Mouse (Mus musculus): ENCODE measurements around the gene Med4. TPM values are rescaled to one million over a fixed set of nuclear protein-coding genes. Genes with fewer than 3 reads are reported as not detected.

Gene Med4
- polyA plus RNA-seq, 1 experiment = 24.1 TPM

- Histone ChIP-seq H3K4me3 (ENCODE audit: control insufficient read depth, insufficient read depth, low read length) (no peak overlapping the region), H3K4me1 (replicated peaks; ENCODE audit: control insufficient read depth, insufficient read depth, low read length) (no peaks in the 10 kb centered on the region), H3K27me3 (ENCODE audit: control insufficient read depth, insufficient read depth, low read length) (no peaks in the 10 kb centered on the region), H3K27ac (ENCODE audit: control insufficient read depth, insufficient read depth, low read length) (no peak overlapping the region), H3K36me3 (ENCODE audit: control insufficient read depth, insufficient read depth, low read length) (no peaks in the 10 kb centered on the region)
- WGBS = 96% methylated on average over 3 of the region's 3 CpGs
- DNase-seq = no peak
- no peak for TF ChIP-seq CTCF (IDR thresholded peaks at IDR 0.05; ENCODE audit: borderline replicate concordance, control insufficient read depth, extremely low read depth, insufficient read depth, low read length, poor library complexity)
- TF ChIP-seq POLR2A (IDR thresholded peaks at IDR 0.05; ENCODE audit: control insufficient read depth, extremely low read depth, insufficient read depth, low read length, poor library complexity) = no peak
Measured at GRCm38 (mm10) chr14:73478321-73478720, 31.5 kb upstream of the Med4 start.

GRCm38 (mm10) chr14:73479771-73480170 lies 30.1 kb upstream of the Med4 start:
- Histone ChIP-seq H3K36me3 (ENCODE audit: control insufficient read depth, insufficient read depth, low read length) (no peaks in the 10 kb centered on the region), H3K27me3 (ENCODE audit: control insufficient read depth, insufficient read depth, low read length) (no peaks in the 10 kb centered on the region), H3K27ac (ENCODE audit: control insufficient read depth, insufficient read depth, low read length) (no peak overlapping the region), H3K4me3 (ENCODE audit: control insufficient read depth, insufficient read depth, low read length) (no peak overlapping the region), H3K4me1 (replicated peaks; ENCODE audit: control insufficient read depth, insufficient read depth, low read length) (no peaks in the 10 kb centered on the region)
- 78% methylated on average over 1 of the region's 1 CpGs for WGBS
- no peak for DNase-seq
- TF ChIP-seq CTCF (IDR thresholded peaks at IDR 0.05; ENCODE audit: borderline replicate concordance, control insufficient read depth, extremely low read depth, insufficient read depth, low read length, poor library complexity) = no peak
- TF ChIP-seq POLR2A (IDR thresholded peaks at IDR 0.05; ENCODE audit: control insufficient read depth, extremely low read depth, insufficient read depth, low read length, poor library complexity) = no peak

GRCm38 (mm10) chr14:73483516-73484229 lies 26.2 kb upstream of the Med4 start:
- TF ChIP-seq CTCF (IDR thresholded peaks at IDR 0.05; ENCODE audit: borderline replicate concordance, control insufficient read depth, extremely low read depth, insufficient read depth, low read length, poor library complexity) (no peak), POLR2A (IDR thresholded peaks at IDR 0.05; ENCODE audit: control insufficient read depth, extremely low read depth, insufficient read depth, low read length, poor library complexity) (no peak)
- no peak overlapping the region for H3K27ac ChIP-seq (ENCODE audit: control insufficient read depth, insufficient read depth, low read length)
- no peaks in the 10 kb centered on the region for H3K36me3 ChIP-seq (ENCODE audit: control insufficient read depth, insufficient read depth, low read length)
- no peak overlapping the region for H3K4me3 ChIP-seq (ENCODE audit: control insufficient read depth, insufficient read depth, low read length)
- 90% methylated on average over 5 of the region's 5 CpGs for WGBS
- H3K4me1 ChIP-seq (replicated peaks; ENCODE audit: control insufficient read depth, insufficient read depth, low read length) = no peaks in the 10 kb centered on the region
- DNase-seq = no peak
- H3K27me3 ChIP-seq (ENCODE audit: control insufficient read depth, insufficient read depth, low read length) = no peaks in the 10 kb centered on the region

GRCm38 (mm10) chr14:73484366-73485110 lies 25.3 kb upstream of the Med4 start:
- Histone ChIP-seq H3K27ac (ENCODE audit: control insufficient read depth, insufficient read depth, low read length) (no peak overlapping the region), H3K4me3 (ENCODE audit: control insufficient read depth, insufficient read depth, low read length) (no peak overlapping the region), H3K27me3 (ENCODE audit: control insufficient read depth, insufficient read depth, low read length) (no peaks in the 10 kb centered on the region), H3K4me1 (replicated peaks; ENCODE audit: control insufficient read depth, insufficient read depth, low read length) (no peaks in the 10 kb centered on the region), H3K36me3 (ENCODE audit: control insufficient read depth, insufficient read depth, low read length) (no peaks in the 10 kb centered on the region)
- TF ChIP-seq POLR2A (IDR thresholded peaks at IDR 0.05; ENCODE audit: control insufficient read depth, extremely low read depth, insufficient read depth, low read length, poor library complexity) (no peak), CTCF (IDR thresholded peaks at IDR 0.05; ENCODE audit: borderline replicate concordance, control insufficient read depth, extremely low read depth, insufficient read depth, low read length, poor library complexity) (no peak)
- no peak for DNase-seq
- WGBS = 95% methylated on average over 3 of the region's 3 CpGs

- Histone ChIP-seq H3K4me1 (replicated peaks; ENCODE audit: control insufficient read depth, insufficient read depth, low read length) (no peaks in the 10 kb centered on the region), H3K27ac (ENCODE audit: control insufficient read depth, insufficient read depth, low read length) (no peak overlapping the region), H3K4me3 (ENCODE audit: control insufficient read depth, insufficient read depth, low read length) (no peak overlapping the region), H3K36me3 (ENCODE audit: control insufficient read depth, insufficient read depth, low read length) (no peaks in the 10 kb centered on the region), H3K27me3 (ENCODE audit: control insufficient read depth, insufficient read depth, low read length) (no peaks in the 10 kb centered on the region)
- WGBS = 89% methylated on average over 5 of the region's 5 CpGs
- no peak for DNase-seq
- no peak for TF ChIP-seq CTCF (IDR thresholded peaks at IDR 0.05; ENCODE audit: borderline replicate concordance, control insufficient read depth, extremely low read depth, insufficient read depth, low read length, poor library complexity)
- no peak for TF ChIP-seq POLR2A (IDR thresholded peaks at IDR 0.05; ENCODE audit: control insufficient read depth, extremely low read depth, insufficient read depth, low read length, poor library complexity)
Measured at GRCm38 (mm10) chr14:73486641-73487040, 23.2 kb upstream of the Med4 start.

- H3K36me3 ChIP-seq (ENCODE audit: control insufficient read depth, insufficient read depth, low read length) = no peaks in the 10 kb centered on the region
- no peak overlapping the region for H3K4me3 ChIP-seq (ENCODE audit: control insufficient read depth, insufficient read depth, low read length)
- no peaks in the 10 kb centered on the region for H3K4me1 ChIP-seq (replicated peaks; ENCODE audit: control insufficient read depth, insufficient read depth, low read length)
- WGBS = 95% methylated on average over 6 of the region's 6 CpGs
- no peaks in the 10 kb centered on the region for H3K27me3 ChIP-seq (ENCODE audit: control insufficient read depth, insufficient read depth, low read length)
- no peak for DNase-seq
- no peak overlapping the region for H3K27ac ChIP-seq (ENCODE audit: control insufficient read depth, insufficient read depth, low read length)
- TF ChIP-seq CTCF (IDR thresholded peaks at IDR 0.05; ENCODE audit: borderline replicate concordance, control insufficient read depth, extremely low read depth, insufficient read depth, low read length, poor library complexity) (no peak), POLR2A (IDR thresholded peaks at IDR 0.05; ENCODE audit: control insufficient read depth, extremely low read depth, insufficient read depth, low read length, poor library complexity) (no peak)
Measured at GRCm38 (mm10) chr14:73493356-73493755, 16.5 kb upstream of the Med4 start.
